Mouse (Mus musculus) myocyte (in vitro differentiated cells): ENCODE data around the gene Chrd.

Experiments used
- MAX ChIP-seq: IDR thresholded peaks from one replicate; pipeline ENCODE4 v1.6.1; 2011; ENCODE audit warnings: low read depth, mild to moderate bottlenecking, control low read depth
- MYOD1 ChIP-seq, 3 experiments: IDR thresholded peaks; one replicate each; pipeline ENCODE4 v1.6.1; 2011; ENCODE audit warnings: control low read depth in 2 of 3, low read depth in 2 of 3, mild to moderate bottlenecking in 2 of 3, moderate library complexity in 1 of 3; ENCODE audit not compliant: insufficient read length in 2 of 3, control insufficient read depth in 1 of 3
- POLR2A ChIP-seq: IDR thresholded peaks from one replicate; pipeline ENCODE4 v1.6.1; 2011; ENCODE audit warnings: low read depth, mild to moderate bottlenecking, control low read depth, moderate library complexity; ENCODE audit not compliant: insufficient read length
- REST ChIP-seq: IDR thresholded peaks from one replicate; pipeline ENCODE4 v1.6.1; 2011; ENCODE audit warnings: mild to moderate bottlenecking, control low read depth, moderate library complexity; ENCODE audit not compliant: insufficient read depth, insufficient read length
- TCF12 ChIP-seq: IDR thresholded peaks from one replicate; pipeline ENCODE4 v1.6.1; 2011; ENCODE audit warnings: mild to moderate bottlenecking, control low read depth; ENCODE audit not compliant: poor library complexity, insufficient read depth, severe bottlenecking
- TCF3 ChIP-seq: IDR thresholded peaks from one replicate; pipeline ENCODE4 v1.6.1; 2011; ENCODE audit warnings: low read depth, control low read depth; ENCODE audit not compliant: insufficient read length

DNA sequence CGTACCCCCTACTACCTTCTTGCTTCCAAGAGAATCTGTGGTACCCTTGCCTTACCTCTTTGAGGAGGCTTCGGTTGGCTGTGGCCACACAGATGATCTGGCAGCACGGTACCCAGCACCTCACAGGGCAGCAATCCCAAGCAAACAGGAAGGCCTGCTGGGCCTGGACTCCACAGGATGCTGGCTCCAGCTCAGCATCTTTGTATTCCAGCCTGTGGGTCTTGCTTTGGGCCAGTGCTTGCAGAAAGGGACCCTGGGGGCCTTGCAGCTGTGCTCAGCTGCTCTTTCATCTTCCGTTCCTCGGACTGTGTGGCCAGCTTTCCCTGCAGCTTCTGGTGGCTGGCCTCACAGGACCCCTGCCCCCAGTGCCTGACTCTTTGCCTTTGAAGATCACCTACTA is 32.9 kb upstream of the Chrd start:
- no peak for TF ChIP-seq MAX
- TF ChIP-seq TCF3 = no peak
- no peak for TF ChIP-seq POLR2A
- TF ChIP-seq TCF12 = no peak
- TF ChIP-seq REST = no peak
- TF ChIP-seq MYOD1 (IDR thresholded peaks at IDR 0.05; ENCODE audit: control insufficient read depth in 1 of 3, insufficient read length in 2 of 3, low read depth in 2 of 3) = no peak
